Mouse (Mus musculus) adrenal gland, postnatal 4 days (tissue): ENCODE results near the gene Bex4. TPM values are rescaled to one million over a fixed set of nuclear protein-coding genes. Genes with fewer than 3 reads are reported as not detected.
A peak's percentile ranks its signal among the peaks of the same experiment; 100 is the strongest.
"Not testable (repeated sequence)": the region's sequence is repeated elsewhere in the genome, so short reads cannot be mapped to it uniquely, and the experiment has no call there.

Experiments used
- DNase-seq, 2 experiments: peaks; one replicate each; pipeline ENCODE4 v3.0.0; 2021 to 2022; ENCODE audit warnings: low spot score in 2 of 2, mixed read lengths in 2 of 2
- long read RNA-seq, 2 experiments: library from polyadenylated mRNA; stranded (forward); transcript quantifications; one replicate each; pipeline ENCODE4 v2.0.0; 2021
- total RNA-seq, 2 experiments: library from RNA; stranded (reverse); gene quantifications; 2 replicates each; pipeline ENCODE4 v1.2.3; 2021

Bex4 gene
- 10 to 100 TPM; 24.0 to 27.6 TPM for total RNA-seq
- long read RNA-seq, experiment 1, transcript Bex4-201 (3 exons, 837 nt): major isoform, 33 of 34 reads
- long read RNA-seq, experiment 1, partial matches to known transcripts: 0 of 34 reads
- long read RNA-seq, experiment 1, other reads (novel, unspliced or antisense): 1 of 34 reads
- long read RNA-seq, experiment 2, transcript Bex4-201 (3 exons, 837 nt): major isoform, 25 of 27 reads
- long read RNA-seq, experiment 2, partial matches to known transcripts: 1 of 27 reads
- long read RNA-seq, experiment 2, other reads (novel, unspliced or antisense): 1 of 27 reads

- DNase-seq: not testable (repeated sequence)
Observed at GRCm38 (mm10) chrX:136138827-136139639, at the start of gene Bex4. Gene Bex4, plus strand, starts transcription at chrX:136138996.

GRCm38 (mm10) chrX:136092497-136093279 lies 46.1 kb upstream of the Bex4 start:
- no peak for DNase-seq

GRCm38 (mm10) chrX:136094421-136094820 lies 44.4 kb upstream of the Bex4 start:
- DNase-seq: no peak

- no peak for DNase-seq
Observed at GRCm38 (mm10) chrX:136104046-136104723, 34.6 kb upstream of the Bex4 start.

GRCm38 (mm10) chrX:136104724-136105088 lies 34.1 kb upstream of the Bex4 start:
- no peak for DNase-seq

- no peak for DNase-seq
Observed at GRCm38 (mm10) chrX:136107942-136108341, 30.9 kb upstream of the Bex4 start.

GRCm38 (mm10) chrX:136115015-136115414 lies 23.8 kb upstream of the Bex4 start:
- DNase-seq: no peak

- DNase-seq: peak in 1 of 2 experiments; percentile 4
Observed at GRCm38 (mm10) chrX:136115419-136115961, 23.3 kb upstream of the Bex4 start.

GRCm38 (mm10) chrX:136127038-136127743 lies 11.6 kb upstream of the Bex4 start:
- no peak for DNase-seq

GRCm38 (mm10) chrX:136127744-136128064 lies 11.1 kb upstream of the Bex4 start:
- DNase-seq: no peak

GRCm38 (mm10) chrX:136135559-136135958 lies 3.2 kb upstream of the Bex4 start:
- no peak for DNase-seq

GRCm38 (mm10) chrX:136139640-136140004 lies 826 bp downstream of the Bex4 start:
- not testable (repeated sequence) for DNase-seq

GRCm38 (mm10) chrX:136141385-136141784 lies 2.6 kb downstream of the Bex4 start:
- no peak for DNase-seq

- DNase-seq: no peak
Observed at GRCm38 (mm10) chrX:136143711-136144110, 4.9 kb downstream of the Bex4 start.

- DNase-seq: no peak
Observed at GRCm38 (mm10) chrX:136144195-136144594, 5.4 kb downstream of the Bex4 start.

- DNase-seq: no peak
Observed at GRCm38 (mm10) chrX:136170625-136171024, 31.8 kb downstream of the Bex4 start.

- DNase-seq: peak in 1 of 2 experiments; percentile 24
Observed at GRCm38 (mm10) chrX:136171189-136172117, 32.7 kb downstream of the Bex4 start.

GRCm38 (mm10) chrX:136172118-136172551 lies 33.3 kb downstream of the Bex4 start, which contains the start of gene Tceal8:
Gene Tceal8, minus strand, starts transcription at chrX:136172342.
- DNase-seq: peak; percentile 12 to 35

GRCm38 (mm10) chrX:136172786-136173185 lies 34.0 kb downstream of the Bex4 start:
- no peak for DNase-seq
